Mouse (Mus musculus): ENCODE measurements around the gene Dph7. TPM values are rescaled to one million over a fixed set of nuclear protein-coding genes. Genes with fewer than 3 reads are reported as not detected.
"Not testable (repeated sequence)": the region's sequence is repeated elsewhere in the genome, so short reads cannot be mapped to it uniquely, and the experiment has no call there.

The Dph7 gene
- total RNA-seq, 1 experiment from 2014 or later = 28.9 TPM

- ATAC-seq (replicated peaks in 1 of 2; ENCODE audit: insufficient read depth in 1 of 2, low FRiP score in 2 of 2, low TSS enrichment in 1 of 2, low read depth in 1 of 2, poor library complexity in 2 of 2, severe bottlenecking in 2 of 2) = peak; percentile 84 to 98
Observed at GRCm38 (mm10) chr2:24949421-24950188, 12.6 kb upstream of the Dph7 start, which contains the start of gene Zmynd19. Gene Zmynd19 (plus strand): TSS chr2:24949792.

DNA sequence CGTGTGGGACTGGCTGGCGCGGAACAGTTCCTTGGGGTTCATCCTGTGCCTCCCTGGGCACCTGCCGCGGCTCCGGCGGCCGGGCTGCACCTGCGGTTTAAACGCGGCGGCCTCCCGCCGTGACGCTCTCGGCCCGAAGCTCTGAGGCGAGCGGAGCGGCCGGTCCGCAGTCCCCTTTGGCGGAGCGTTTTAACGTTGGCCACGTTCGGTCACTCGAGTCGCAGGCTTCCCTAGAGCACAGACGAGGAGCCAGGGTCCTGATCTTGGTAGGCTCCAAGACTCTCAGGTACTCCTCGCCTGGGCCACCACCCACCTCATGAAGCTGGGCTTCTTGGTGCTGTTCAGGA is 12.0 kb upstream of the Dph7 start:
- ATAC-seq (replicated peaks in 1 of 2; ENCODE audit: insufficient read depth in 1 of 2, low FRiP score in 2 of 2, low TSS enrichment in 1 of 2, low read depth in 1 of 2, poor library complexity in 2 of 2, severe bottlenecking in 2 of 2) = peak in 1 of 2 experiments; percentile 7; a peak in 1 of 4 replicates

DNA sequence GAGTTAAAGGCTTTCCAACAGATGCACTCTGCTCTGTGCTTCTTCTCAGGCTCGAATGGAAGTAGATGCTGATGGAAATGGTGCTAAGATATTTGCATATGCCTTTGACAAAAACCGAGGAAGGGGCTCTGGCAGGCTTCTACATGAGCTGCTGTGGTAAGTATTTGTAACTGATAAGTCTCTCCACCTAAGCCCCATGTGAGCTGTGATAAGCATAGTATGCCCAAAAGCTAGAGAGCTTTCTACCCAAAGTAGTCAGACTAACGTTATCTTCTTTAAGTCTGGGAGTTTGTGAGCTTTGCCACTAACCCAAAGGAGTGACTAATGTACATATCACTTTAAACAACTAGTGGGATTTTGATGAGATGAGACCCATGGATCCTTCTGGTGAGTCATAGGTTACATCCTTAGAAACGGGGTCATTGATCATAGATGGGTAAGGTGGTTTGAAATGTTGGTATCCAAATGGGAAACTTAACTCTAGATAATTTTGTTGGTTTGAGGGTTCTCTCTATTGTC is 9.6 kb upstream of the Dph7 start:
- ATAC-seq (replicated peaks in 1 of 2; ENCODE audit: insufficient read depth in 1 of 2, low FRiP score in 2 of 2, low TSS enrichment in 1 of 2, low read depth in 1 of 2, poor library complexity in 2 of 2, severe bottlenecking in 2 of 2) = no peak

- ATAC-seq (replicated peaks in 1 of 2; ENCODE audit: insufficient read depth in 1 of 2, low FRiP score in 2 of 2, low TSS enrichment in 1 of 2, low read depth in 1 of 2, poor library complexity in 2 of 2, severe bottlenecking in 2 of 2) = no peak
Observed at GRCm38 (mm10) chr2:24960910-24961309, 1.3 kb upstream of the Dph7 start.

- no peak for ATAC-seq (replicated peaks in 1 of 2; ENCODE audit: insufficient read depth in 1 of 2, low FRiP score in 2 of 2, low TSS enrichment in 1 of 2, low read depth in 1 of 2, poor library complexity in 2 of 2, severe bottlenecking in 2 of 2)
Observed at GRCm38 (mm10) chr2:24970386-24970785, 8.2 kb downstream of the Dph7 start.

- not testable (repeated sequence) for ATAC-seq (replicated peaks in 1 of 2; ENCODE audit: insufficient read depth in 1 of 2, low FRiP score in 2 of 2, low TSS enrichment in 1 of 2, low read depth in 1 of 2, poor library complexity in 2 of 2, severe bottlenecking in 2 of 2)
Observed at GRCm38 (mm10) chr2:24974452-24974851, 12.3 kb downstream of the Dph7 start.

DNA sequence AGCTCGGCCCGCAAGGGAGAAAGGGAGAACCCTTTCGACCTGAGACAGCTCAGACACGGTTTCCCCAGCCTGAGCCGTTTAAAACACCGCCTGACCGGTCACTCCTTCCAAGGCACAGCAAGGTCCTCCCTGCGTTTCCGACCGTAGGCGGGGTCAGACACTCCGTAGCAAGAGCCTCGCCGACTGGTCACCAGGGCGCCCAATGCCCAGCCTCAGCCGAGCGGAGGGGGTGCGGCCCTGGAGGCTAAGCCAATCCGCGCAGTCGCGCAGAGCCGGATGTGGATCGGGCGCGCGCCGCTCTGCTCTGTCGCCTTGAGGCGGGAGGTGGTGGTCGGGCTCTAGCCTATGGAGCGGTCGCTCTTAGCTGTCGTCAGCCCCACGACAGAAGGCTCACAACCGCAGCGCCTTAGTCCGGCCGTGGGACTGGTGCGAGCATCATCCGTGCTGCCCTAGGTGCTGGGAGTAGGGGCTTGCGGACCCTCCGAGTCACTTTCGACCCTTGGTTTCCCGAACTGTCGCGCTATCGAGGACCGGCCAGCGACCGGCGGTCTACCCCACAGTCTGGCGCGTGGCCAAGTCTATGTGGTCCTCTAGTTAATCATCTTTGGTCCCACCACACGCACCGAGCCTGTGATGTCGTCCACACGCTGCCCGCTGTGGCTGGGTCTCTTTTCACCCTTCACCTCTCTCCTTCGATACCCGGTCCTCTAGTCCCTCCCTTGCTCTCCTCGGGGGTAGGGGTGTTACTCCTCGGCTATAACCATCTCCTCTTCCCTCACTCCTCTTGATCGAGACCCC is 12.9 kb downstream of the Dph7 start, which contains the start of gene Mrpl41:
TSS of gene Mrpl41 (minus strand) at position 193 of the 798 bp plus-strand sequence.
- ATAC-seq (replicated peaks in 1 of 2; ENCODE audit: insufficient read depth in 1 of 2, low FRiP score in 2 of 2, low TSS enrichment in 1 of 2, low read depth in 1 of 2, poor library complexity in 2 of 2, severe bottlenecking in 2 of 2) = peak; percentile 86 to 88

DNA sequence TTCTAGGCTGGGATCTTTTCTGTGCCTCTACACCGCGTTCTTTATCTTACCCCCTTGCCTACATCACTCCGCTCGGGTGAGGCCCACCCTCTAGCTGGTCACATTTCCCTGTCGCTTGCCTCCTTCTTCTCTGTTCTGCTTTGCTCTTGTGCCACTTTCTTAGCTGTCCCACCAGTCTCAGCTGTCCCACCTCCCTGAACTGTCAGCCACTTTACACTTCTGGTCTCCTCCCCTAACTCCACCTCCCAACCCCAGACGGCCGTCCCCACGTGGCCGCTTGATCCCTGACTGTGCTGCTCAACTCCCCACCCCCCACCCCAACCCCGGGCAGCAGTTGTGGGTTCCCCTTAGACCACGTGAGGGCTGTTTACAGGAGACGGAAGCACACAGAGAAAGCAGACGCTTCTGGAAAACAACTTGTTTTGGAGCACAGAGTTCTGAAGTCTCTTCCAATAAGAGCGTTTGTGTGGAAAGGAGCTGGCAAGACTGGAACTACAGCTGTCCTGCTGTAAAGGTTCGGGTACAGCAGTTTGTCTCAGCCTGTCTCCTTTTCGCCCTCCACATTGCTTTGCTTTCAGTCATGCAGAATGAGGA is 13.6 kb downstream of the Dph7 start, which contains the start of gene Pnpla7:
TSS of gene Pnpla7 (plus strand) at position 330 of the 594 bp plus-strand sequence.
- peak; percentile 71 to 78 for ATAC-seq (replicated peaks in 1 of 2; ENCODE audit: insufficient read depth in 1 of 2, low FRiP score in 2 of 2, low TSS enrichment in 1 of 2, low read depth in 1 of 2, poor library complexity in 2 of 2, severe bottlenecking in 2 of 2)

- ATAC-seq (replicated peaks in 1 of 2; ENCODE audit: insufficient read depth in 1 of 2, low FRiP score in 2 of 2, low TSS enrichment in 1 of 2, low read depth in 1 of 2, poor library complexity in 2 of 2, severe bottlenecking in 2 of 2) = peak in 1 of 2 experiments; percentile 6; a peak in 1 of 4 replicates
Observed at GRCm38 (mm10) chr2:24976960-24977359, 14.8 kb downstream of the Dph7 start.

DNA sequence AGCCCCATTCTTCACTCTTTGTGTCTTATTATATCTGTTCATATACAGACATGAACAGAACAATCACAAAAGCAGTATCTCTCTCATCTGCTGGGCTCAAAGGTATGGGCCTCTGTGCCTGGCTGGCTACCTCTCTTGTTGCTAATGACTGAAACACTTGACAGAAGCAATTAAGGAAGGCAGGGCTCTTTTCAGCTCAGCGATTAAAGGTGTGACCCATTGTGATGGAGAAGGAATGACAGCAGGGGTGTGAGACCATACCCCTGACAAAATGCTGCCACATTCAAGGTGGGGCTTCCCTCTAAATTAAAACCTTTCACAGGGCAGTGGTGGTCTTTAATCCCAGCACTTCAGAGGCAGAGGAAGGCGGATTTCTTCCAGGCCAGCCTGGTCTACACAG is 25.6 kb downstream of the Dph7 start:
- no peak for ATAC-seq (replicated peaks in 1 of 2; ENCODE audit: insufficient read depth in 1 of 2, low FRiP score in 2 of 2, low TSS enrichment in 1 of 2, low read depth in 1 of 2, poor library complexity in 2 of 2, severe bottlenecking in 2 of 2)

- no peak for ATAC-seq (replicated peaks in 1 of 2; ENCODE audit: insufficient read depth in 1 of 2, low FRiP score in 2 of 2, low TSS enrichment in 1 of 2, low read depth in 1 of 2, poor library complexity in 2 of 2, severe bottlenecking in 2 of 2)
Observed at GRCm38 (mm10) chr2:24995332-24995731, 33.1 kb downstream of the Dph7 start.

GRCm38 (mm10) chr2:24996471-24996870 is 34.3 kb downstream of the Dph7 start:
- ATAC-seq (replicated peaks in 1 of 2; ENCODE audit: insufficient read depth in 1 of 2, low FRiP score in 2 of 2, low TSS enrichment in 1 of 2, low read depth in 1 of 2, poor library complexity in 2 of 2, severe bottlenecking in 2 of 2) = no peak

GRCm38 (mm10) chr2:25000544-25001235 is 38.5 kb downstream of the Dph7 start:
- peak in 1 of 2 experiments; percentile 45; a peak in 1 of 4 replicates for ATAC-seq (replicated peaks in 1 of 2; ENCODE audit: insufficient read depth in 1 of 2, low FRiP score in 2 of 2, low TSS enrichment in 1 of 2, low read depth in 1 of 2, poor library complexity in 2 of 2, severe bottlenecking in 2 of 2)

DNA sequence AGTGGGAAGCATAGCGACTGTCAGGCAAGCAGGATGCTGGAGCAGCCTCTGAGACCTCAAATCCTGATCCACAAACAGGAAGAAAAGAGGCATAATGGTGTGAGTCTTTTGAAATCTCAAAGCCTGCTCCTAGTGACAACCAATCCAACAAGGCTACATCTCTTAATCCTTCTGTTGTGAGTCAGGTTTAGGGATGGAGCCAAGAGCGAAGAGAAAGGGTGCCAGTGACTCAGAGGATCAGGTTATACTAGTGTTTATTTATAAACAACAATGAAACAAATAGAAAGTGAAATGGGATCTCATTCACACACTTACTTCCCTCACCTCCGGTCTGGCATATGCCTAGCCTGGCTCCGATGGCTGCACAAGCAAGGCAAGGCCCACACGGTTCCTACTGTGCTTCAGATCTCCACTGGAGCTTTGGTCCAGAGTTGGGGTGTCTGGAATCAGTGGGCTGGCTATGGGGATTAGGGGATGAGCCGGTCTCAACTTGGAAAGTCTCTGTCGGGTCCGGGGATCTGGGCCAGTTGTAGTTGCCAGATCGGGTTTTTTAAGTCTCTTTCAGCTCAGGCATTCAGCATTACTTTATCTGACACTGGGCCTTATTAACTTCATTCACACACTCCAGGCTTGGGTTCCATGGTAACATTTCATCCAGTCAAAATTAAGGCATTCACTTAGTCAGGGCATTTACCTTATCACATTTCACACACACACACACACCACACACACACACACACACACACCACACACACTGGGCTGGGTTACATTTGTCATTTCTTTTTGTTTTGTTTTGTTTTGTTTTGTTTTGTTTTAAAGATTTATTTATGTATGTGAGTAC is 42.0 kb downstream of the Dph7 start:
- ATAC-seq (replicated peaks in 1 of 2; ENCODE audit: insufficient read depth in 1 of 2, low FRiP score in 2 of 2, low TSS enrichment in 1 of 2, low read depth in 1 of 2, poor library complexity in 2 of 2, severe bottlenecking in 2 of 2) = no peak

- ATAC-seq (replicated peaks in 1 of 2; ENCODE audit: insufficient read depth in 1 of 2, low FRiP score in 2 of 2, low TSS enrichment in 1 of 2, low read depth in 1 of 2, poor library complexity in 2 of 2, severe bottlenecking in 2 of 2) = no peak
Observed at GRCm38 (mm10) chr2:25006767-25007166, 44.6 kb downstream of the Dph7 start.

DNA sequence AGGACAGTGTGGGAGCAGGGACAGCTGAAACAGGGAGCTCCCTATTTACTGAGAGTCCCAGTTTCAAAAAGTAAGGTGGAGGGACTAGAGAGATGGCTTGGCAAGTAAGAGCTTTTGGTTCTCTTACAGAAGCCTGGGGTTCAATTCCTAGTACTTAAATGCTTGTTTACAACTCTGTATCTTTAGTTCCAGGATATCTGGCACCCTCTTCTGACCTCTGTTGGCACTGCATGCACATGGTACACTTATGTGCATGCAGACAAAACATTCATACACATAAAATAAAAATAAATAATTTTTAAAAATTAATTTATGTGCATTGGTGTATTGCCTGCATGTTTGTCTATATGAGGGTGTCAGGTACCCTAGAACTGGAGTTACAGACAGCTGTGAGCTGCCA is 46.0 kb downstream of the Dph7 start:
- ATAC-seq (replicated peaks in 1 of 2; ENCODE audit: insufficient read depth in 1 of 2, low FRiP score in 2 of 2, low TSS enrichment in 1 of 2, low read depth in 1 of 2, poor library complexity in 2 of 2, severe bottlenecking in 2 of 2) = 0 out of 4 replicates have a peak, but pooled peaks of 1 of the 2 experiments have one; percentile 17

Measured in hematopoietic stem cell, adult 5-6 weeks (primary cell).